Mouse (Mus musculus): ENCODE measurements around the gene Gm20388. TPM values are rescaled to one million over a fixed set of nuclear protein-coding genes. Genes with fewer than 3 reads are reported as not detected.
"Not testable (repeated sequence)": the region's sequence is repeated elsewhere in the genome, so short reads cannot be mapped to it uniquely, and the experiment has no call there.

Gm20388 gene
- total RNA-seq, 1 experiment from 2014 or later, result 10.0 TPM

DNA sequence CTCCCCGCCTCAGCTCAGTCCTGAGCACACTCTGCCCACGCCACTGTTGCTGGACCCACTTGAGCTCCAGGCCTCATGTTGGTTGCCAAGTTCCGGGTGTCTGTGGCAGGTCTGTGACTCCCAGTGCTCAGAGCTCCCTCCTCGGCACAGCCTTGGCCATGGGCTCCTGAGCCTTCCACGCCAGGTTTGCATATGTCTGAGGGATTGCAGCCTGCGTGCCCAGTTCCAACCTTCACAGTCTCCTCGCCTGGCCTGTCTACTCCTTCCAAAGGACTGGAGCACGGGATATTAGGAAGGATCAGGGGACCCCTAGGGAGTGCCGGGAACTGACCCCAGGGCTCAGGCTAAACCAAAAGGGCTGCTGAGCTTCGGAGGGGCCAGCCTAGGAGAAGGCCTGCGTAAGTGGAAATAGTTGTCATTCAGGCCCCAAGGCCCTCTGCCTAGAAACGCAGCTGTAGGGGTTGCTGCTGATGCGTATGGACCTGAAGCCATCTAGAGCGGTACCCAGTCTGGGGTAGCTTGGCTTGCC lies 1744.4 kb downstream of the Gm20388 start:
- ATAC-seq (replicated peaks; ENCODE audit: insufficient number of reproducible peaks, low FRiP score, low TSS enrichment, poor library complexity, severe bottlenecking), result no peak

DNA sequence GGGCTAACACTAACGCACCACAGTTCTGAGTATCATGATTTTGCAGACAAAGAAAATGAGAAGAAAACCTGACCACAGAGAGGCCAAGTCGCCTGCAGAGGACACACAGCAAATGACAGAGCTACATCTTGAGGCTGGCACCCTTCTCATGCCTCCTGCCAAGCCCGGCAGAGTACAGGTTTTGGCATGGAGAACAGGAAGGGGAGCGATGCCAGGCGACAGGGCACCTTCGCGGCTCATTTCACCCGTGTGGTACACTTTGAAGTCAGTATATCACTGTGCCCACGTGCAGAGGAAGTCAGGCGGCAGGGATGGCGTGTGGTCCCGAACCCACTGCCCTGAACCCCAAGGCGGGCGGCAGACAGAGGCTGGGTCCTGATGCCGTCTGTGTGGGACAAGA lies 1750.0 kb downstream of the Gm20388 start:
- no peak for ATAC-seq (replicated peaks; ENCODE audit: insufficient number of reproducible peaks, low FRiP score, low TSS enrichment, poor library complexity, severe bottlenecking)

DNA sequence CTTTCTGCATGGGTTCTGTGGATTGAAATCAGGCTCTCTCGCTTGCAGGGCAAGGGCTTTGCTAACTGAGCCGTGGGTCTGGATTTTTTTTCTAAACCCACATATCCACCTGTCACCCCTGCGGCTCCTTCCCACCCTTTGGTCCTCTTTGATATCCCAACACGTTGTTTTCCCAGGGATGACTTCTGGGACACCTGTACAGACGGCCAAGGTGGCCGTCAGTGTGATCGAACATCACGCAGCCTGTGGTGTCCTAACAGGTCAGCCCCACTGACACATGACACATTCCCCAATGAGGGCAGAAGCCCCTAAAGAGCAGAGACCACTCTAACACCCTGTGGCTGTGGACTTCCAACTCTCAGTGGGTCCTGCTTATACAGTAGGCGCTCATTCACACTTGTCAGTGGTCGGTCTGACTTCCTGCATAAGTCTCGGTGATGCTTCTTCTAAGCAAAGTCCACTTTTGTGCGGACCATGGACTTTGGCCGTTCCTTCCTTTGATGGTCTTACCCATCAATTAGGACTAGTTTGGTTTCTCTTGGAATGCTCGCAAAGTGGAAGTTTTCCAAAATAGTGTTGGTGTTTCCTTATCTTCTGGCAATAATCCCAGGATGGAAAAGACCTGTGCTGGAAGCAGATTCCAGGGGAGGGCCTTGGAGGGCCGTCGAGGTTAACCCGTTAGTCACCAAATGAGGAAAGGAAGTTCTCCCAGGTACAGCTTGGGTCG lies 1751.2 kb downstream of the Gm20388 start:
- ATAC-seq (replicated peaks; ENCODE audit: insufficient number of reproducible peaks, low FRiP score, low TSS enrichment, poor library complexity, severe bottlenecking), result no peak

DNA sequence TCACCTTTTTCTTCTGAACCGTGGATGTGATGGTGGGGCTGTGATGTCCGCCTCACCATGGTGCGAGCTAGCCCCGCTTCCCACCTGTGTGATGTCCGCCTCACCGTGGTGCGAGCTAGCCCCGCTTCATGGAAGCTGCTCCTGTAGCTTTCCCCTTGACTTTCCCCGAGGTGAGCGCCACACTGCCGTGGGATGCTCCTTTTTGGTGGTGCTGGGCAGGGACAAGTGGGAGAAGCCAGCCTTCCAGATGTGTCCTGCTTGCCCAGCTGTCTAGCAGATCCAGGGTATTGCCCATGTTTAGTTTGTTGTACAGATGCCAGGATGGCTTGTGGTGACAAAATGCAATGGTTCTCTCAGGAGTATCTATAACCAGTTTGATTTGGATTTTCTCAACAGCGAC lies 1752.5 kb downstream of the Gm20388 start:
- ATAC-seq (replicated peaks; ENCODE audit: insufficient number of reproducible peaks, low FRiP score, low TSS enrichment, poor library complexity, severe bottlenecking), result no peak

DNA sequence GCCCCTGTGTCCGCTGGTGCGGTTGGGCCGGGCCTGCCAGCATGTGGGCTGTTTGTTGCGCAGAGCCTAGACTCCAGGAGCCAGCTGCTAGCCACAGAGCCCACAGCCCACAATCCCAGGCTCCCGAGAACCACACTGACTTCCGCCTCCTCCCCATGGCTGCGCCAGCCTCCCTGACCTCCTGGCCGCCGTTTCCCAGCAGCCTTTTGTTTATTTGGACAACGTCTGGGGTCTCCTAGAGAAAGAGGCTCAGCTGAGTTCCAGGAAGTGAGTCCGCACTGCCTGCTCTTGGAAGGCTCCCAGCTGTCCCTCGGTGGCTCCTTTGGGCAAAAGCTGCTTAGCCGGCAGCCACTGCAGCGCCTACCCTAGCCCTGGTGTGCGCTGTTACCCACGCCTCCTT lies 1754.7 kb downstream of the Gm20388 start:
- no peak for ATAC-seq (replicated peaks; ENCODE audit: insufficient number of reproducible peaks, low FRiP score, low TSS enrichment, poor library complexity, severe bottlenecking)

DNA sequence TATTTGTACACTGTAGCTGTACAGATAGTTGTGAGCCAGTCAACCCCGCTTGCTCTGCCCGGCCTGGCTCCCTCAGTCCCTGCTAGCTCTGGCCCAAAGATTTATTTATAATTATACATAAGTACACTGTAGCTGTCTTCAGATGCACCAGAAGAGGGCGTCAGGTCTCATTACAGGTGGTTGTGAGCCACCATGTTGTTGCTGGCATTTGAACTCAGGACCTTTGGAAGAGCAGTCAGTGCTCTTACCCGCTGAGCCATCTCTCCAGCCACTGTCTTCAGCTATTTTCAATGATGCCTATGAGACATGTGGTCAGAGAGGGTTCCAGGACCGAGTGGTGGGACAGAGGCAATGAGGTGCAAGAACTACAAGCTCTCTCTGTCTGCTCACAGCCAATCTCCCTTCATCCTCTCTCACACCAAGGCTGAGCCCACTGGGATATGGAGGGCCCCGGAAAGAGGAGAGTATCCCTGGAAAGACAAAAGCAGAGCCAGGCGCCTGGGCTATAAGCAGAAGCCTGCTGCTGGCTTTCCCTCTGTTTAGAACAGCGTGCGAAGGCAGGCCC lies 1757.4 kb downstream of the Gm20388 start:
- ATAC-seq (replicated peaks; ENCODE audit: insufficient number of reproducible peaks, low FRiP score, low TSS enrichment, poor library complexity, severe bottlenecking), result not testable (repeated sequence)

DNA sequence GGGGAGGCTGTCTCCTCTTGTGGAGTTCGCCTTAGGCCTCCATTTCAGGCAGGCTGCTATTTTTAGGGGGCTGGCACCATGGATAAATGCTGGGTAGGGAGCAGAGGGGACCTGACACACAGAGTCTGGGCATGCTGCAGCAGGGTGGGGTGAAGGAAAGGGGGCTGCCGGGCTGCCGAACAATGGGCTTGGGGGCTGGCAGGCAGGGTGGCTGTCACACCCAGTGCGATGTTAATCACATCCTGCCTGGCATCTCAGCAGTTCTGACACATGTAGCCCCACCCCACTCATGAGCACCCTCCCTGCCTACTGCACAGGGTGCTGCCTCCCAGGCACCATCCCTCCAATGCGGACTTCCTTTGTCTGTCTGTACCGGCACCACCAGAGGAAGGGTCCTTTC lies 1757.9 kb downstream of the Gm20388 start:
- no peak for ATAC-seq (replicated peaks; ENCODE audit: insufficient number of reproducible peaks, low FRiP score, low TSS enrichment, poor library complexity, severe bottlenecking)

DNA sequence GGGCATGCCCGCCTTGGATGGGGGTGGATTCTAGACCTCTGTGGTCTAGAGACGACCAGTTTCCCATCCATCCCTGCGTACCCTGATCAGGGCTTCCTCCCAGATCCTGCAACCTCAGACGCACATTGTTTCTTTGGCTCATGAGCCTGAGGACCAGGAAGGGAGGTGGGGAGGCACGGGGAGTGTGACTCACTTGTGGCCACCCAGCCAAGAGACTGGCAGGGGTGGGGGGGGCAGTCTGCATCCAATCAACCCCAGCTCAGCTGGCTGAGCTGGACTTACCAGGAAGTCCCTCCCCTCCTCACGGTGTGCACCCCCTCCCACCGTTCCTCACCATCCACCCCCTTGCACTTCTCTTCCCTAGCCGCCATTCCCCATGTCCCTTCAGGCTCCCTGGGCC lies 1758.6 kb downstream of the Gm20388 start:
- ATAC-seq (replicated peaks; ENCODE audit: insufficient number of reproducible peaks, low FRiP score, low TSS enrichment, poor library complexity, severe bottlenecking), result no peak; the same call in 1 of the 2 replicates

GRCm38 (mm10) chr8:121673153-121673552 lies 1762.5 kb downstream of the Gm20388 start:
- no peak for ATAC-seq (replicated peaks; ENCODE audit: insufficient number of reproducible peaks, low FRiP score, low TSS enrichment, poor library complexity, severe bottlenecking)

DNA sequence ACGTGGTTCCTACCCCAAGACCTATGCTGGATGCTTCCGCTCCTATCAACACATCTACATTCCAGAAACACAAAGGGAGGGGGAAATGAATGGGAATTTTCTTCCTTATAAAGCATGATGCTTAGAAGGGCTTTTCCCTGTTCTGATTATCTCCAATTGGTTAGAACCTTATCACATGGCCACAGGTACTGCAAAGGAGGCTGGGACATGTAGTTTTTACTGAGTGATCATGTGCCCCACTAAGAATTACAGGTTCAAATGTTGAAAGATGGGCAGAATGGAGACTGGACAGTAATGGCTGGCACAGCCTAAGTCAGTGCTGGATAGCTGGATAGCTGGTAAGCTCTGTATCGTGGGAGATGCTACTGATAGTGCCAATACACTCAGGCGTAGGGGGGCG lies 1763.3 kb downstream of the Gm20388 start:
- ATAC-seq (replicated peaks; ENCODE audit: insufficient number of reproducible peaks, low FRiP score, low TSS enrichment, poor library complexity, severe bottlenecking), result no peak

GRCm38 (mm10) chr8:121674524-121674923 lies 1763.9 kb downstream of the Gm20388 start:
- ATAC-seq (replicated peaks; ENCODE audit: insufficient number of reproducible peaks, low FRiP score, low TSS enrichment, poor library complexity, severe bottlenecking), result no peak

GRCm38 (mm10) chr8:121675161-121675560 lies 1764.5 kb downstream of the Gm20388 start:
- ATAC-seq (replicated peaks; ENCODE audit: insufficient number of reproducible peaks, low FRiP score, low TSS enrichment, poor library complexity, severe bottlenecking), result no peak

DNA sequence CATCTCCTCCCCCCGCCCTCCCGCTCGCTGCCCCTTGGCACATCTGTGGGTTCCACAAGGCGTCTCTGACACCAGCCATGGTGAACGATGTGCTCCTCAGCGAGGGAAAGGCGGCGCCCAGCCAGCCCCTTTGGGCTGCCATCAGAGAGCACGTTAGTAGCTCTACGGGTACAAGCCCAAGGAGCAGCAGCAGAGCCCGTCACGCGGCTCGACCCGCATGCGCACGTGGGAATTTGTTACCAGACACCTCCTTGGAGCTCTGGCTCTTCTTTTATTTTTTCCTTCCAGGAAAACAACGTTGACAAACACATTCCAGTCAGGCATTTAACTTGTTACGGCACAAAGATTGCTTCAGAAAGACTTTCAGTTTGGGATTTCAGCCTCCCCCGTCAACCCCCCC lies 1765.1 kb downstream of the Gm20388 start:
- ATAC-seq (replicated peaks; ENCODE audit: insufficient number of reproducible peaks, low FRiP score, low TSS enrichment, poor library complexity, severe bottlenecking), result no peak

DNA sequence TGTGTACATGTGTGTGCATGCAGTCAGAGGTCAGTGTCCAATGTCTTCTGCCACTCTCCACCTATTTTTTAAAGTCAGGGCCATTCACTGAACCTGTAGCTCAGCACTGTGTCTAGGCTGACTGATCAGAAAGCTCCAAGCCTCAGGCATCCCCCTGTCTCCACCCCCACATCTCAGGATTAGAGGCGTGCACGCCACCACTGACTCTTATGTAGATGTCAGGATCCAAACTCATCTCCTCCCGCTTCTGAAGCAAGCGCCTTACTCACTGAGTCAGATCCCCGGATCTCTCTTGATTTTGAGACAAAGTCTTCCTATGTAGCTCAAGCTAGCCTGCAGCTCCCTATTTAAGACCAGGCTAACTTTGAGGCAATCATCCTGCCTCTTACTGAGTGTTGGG lies 1768.1 kb downstream of the Gm20388 start:
- no peak for ATAC-seq (replicated peaks; ENCODE audit: insufficient number of reproducible peaks, low FRiP score, low TSS enrichment, poor library complexity, severe bottlenecking)

- no peak for ATAC-seq (replicated peaks; ENCODE audit: insufficient number of reproducible peaks, low FRiP score, low TSS enrichment, poor library complexity, severe bottlenecking)
These were observed 1770.3 kb downstream of the Gm20388 start for GRCm38 (mm10) chr8:121680896-121681295.

GRCm38 (mm10) chr8:121681457-121681856 lies 1770.8 kb downstream of the Gm20388 start:
- no peak for ATAC-seq (replicated peaks; ENCODE audit: insufficient number of reproducible peaks, low FRiP score, low TSS enrichment, poor library complexity, severe bottlenecking)

- ATAC-seq (replicated peaks; ENCODE audit: insufficient number of reproducible peaks, low FRiP score, low TSS enrichment, poor library complexity, severe bottlenecking), result no peak
These were observed 1772.6 kb downstream of the Gm20388 start for GRCm38 (mm10) chr8:121683083-121683832.

DNA sequence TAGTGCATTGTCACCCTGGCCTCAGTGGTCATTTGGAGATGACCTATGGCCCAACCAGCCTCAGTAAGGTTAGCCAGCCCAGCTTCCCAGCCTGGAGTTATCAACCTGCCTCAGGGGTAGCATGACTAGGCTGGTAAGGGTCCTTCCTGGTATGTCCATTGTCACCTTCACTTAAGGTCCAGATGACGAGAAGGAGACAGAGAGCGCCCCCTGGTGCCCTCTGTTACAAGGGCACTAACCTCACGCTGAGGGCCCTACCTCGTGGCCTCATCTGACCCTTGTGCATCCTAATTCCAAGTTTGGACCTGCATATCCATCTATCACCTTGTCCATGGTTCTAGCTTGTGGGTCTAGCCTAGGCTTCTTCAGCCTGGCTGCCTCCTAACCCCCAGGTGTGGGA lies 1774.8 kb downstream of the Gm20388 start:
- no peak for ATAC-seq (replicated peaks; ENCODE audit: insufficient number of reproducible peaks, low FRiP score, low TSS enrichment, poor library complexity, severe bottlenecking)

DNA sequence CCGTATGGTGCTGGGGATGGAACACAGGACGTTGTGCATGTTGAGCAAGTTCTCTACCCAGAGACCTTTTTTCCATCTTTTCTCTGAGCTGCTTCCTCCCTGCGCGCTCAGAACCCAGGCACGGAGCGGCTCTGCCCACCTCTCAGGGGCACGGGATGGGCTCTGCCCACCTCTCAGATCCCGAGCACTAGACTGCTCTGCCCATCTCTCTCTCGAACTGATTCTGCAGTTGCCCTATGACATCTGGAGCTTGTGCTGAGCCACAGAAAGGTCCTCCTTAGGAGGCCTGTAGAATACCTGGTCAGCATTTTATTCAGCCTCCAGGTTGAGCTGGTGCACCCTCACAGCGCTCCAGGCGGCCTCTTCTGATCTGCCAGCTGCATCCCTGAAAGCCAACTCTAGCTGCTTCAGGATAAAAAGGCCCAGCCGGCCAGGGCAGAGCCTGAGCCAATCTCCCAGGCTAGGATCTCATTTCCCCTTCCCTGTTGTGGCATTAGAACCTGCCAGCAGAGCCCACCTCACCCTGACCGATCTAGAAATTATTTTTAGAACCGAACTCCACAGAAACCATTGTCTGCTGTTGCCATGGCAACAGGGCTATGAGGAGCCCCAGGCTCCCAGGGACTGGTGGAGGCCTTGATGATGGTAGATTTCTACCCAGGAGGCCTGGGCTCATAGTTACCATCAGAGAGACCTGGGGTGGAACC lies 1777.0 kb downstream of the Gm20388 start:
- no peak for ATAC-seq (replicated peaks; ENCODE audit: insufficient number of reproducible peaks, low FRiP score, low TSS enrichment, poor library complexity, severe bottlenecking)

All from monocyte, adult 5-6 weeks (primary cell).